Mouse (Mus musculus): ENCODE measurements at regions not wholly inside any gene's neighbourhood (a gene's known extent, or its start where the extent isn't known, plus 50 kb on each side); places are given as distances from the start of the nearest gene placed in this dataset.

GRCm38 (mm10) chr12:109881108-109881507, 281.0 kb upstream of the Rtl1 start:
- intact Hi-C loops (cut with DNase I): no loop called here

GRCm38 (mm10) chr12:109891206-109891605, 291.1 kb upstream of the Rtl1 start:
- intact Hi-C loops (cut with DNase I): no loop called here

GRCm38 (mm10) chr12:109892834-109893233, 292.7 kb upstream of the Rtl1 start:
- intact Hi-C loops (cut with DNase I): no loop called here

DNA sequence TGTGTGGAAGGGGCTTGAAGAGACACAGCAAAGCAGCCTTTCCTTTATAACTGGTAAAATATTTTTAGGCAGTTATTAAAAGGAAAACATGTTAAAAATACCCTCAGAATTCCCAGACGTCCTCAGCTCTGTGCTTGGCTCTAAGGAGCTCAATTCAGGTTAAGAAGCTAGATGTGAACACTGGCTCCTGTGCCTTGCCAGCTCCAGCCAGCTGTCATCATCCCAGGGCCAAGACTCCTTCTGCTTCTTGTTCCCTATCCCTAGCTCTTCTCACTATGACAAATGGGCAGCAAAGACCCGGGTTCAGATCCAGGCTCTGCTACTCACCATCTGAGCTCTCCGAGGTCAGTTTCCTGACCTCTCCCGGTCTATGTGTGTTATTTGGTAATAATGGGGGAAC, 293.5 kb upstream of the Rtl1 start:
- intact Hi-C loops (cut with DNase I): no loop called here

DNA sequence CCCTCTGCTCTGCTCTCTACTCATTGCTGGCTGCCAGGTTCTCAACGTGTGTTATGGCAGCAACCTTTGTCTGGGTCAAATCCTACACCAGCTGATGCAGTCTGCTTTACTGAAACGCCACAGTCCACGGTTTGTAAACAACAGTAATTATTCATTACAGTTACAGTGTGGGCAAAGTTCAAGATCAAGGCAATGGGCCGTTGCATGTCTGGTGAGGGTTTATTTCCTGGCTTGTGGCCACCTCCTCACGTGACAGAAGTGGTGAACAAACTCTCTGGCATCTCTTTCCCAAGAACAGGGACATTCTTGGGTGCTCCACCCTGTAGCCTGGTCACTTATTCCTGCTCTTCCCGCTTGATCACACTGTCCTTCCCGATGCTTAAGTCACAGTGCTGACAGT, 295.3 kb upstream of the Rtl1 start:
- intact Hi-C loops (cut with DNase I): no loop called here

DNA sequence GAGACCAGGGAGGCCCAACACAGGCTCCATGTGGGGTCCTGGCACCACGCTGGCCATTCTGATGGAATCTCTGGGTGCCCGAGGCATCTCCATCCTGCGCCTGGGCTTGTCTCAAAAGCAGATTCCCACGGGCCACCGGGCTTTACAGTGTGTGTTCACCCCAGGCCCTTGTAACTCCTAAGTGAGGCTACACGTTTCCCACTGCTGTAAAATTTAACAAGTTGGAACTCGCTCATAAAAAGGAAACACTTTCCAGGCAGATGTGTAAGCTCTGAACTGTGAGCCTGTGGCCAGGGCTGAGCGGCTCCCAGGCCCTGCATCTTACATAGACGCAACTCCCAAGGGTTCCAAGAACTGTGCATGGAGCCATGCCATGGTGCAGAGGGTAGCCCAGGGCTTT, 296.3 kb upstream of the Rtl1 start:
- intact Hi-C loops (cut with DNase I): no loop called here

- intact Hi-C loops (cut with DNase I): no loop called here
Measured at GRCm38 (mm10) chr12:109896906-109897305, 296.8 kb upstream of the Rtl1 start.

DNA sequence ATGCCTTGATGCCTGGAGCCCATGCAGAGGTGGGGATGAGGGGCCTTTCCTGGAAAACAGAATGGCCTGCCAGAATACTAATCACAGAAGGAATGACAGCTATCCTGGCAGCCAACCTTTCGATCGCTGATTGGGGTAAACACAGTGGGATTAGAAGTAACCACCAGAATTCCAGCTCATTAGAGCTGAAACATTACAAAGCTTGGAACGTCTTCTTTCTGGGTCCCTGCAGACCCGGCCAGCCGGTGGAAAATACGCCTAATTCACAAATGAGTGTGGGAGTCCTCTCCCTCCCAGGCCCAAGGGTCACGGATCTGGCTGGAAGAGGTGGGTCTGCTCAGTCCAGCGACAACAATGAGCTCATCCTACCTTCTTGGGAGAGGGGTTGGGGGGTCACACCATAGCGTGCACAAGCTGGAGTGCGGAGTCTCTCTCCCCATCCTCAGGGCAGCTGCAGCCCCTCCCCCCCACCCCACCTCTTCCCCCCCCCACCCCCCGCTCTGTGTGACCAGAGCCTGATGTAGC, 297.8 kb upstream of the Rtl1 start:
- intact Hi-C loops (cut with DNase I): no loop called here

DNA sequence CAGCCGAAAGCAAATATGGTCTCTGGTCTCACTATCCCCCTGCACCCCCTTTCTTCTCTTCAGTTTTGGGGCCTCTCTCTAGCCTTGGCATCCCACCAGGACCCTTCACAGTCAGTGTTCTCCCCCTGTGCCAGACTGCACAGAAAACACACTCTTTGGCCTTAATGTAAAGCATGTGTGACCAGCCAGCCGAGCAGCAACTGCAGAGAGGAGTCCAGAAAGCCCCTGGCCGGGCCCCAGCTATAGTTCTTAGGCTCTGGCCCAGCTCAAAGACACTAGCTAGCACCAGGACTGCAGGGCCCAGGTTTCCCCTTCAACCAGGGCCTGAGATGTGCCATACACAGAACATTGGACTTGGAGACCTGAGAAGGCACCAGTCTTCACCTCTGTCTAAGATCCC, 299.3 kb upstream of the Rtl1 start:
- intact Hi-C loops (cut with DNase I): no loop called here

GRCm38 (mm10) chr12:109910966-109911495, 310.9 kb upstream of the Rtl1 start:
- intact Hi-C loops (cut with DNase I): no loop called here

- intact Hi-C loops (cut with DNase I): no loop called here
Measured at GRCm38 (mm10) chr12:109911506-109911905, 311.4 kb upstream of the Rtl1 start.

- intact Hi-C loops (cut with DNase I): no loop called here
Measured at GRCm38 (mm10) chr12:109917761-109918160, 317.6 kb upstream of the Rtl1 start.

- intact Hi-C loops (cut with DNase I): no loop called here
Measured at GRCm38 (mm10) chr12:109918901-109919300, 318.8 kb upstream of the Rtl1 start.

DNA sequence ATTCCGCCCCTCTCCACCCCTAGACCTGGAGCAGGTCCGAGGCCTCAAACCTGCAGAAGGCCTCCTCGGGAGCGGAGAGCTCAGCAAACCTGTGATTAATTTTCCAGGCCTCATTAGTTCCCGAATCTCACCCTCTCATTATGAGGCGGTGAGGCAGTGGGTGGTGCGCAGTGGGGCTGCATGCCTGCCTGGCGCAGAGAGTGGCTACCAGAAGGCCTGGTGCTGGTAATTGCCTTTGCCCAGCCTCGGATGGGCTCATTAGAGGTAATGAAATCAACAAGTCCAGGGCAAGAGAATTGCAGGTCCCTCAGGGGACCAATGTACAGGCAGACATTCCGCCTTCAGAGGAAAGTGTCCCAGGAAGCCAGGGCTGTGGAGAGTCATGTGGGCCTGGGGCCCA, 322.0 kb upstream of the Rtl1 start:
- intact Hi-C loops (cut with DNase I): no loop called here

GRCm38 (mm10) chr12:109925866-109926265, 325.7 kb upstream of the Rtl1 start:
- intact Hi-C loops (cut with DNase I): no loop called here

DNA sequence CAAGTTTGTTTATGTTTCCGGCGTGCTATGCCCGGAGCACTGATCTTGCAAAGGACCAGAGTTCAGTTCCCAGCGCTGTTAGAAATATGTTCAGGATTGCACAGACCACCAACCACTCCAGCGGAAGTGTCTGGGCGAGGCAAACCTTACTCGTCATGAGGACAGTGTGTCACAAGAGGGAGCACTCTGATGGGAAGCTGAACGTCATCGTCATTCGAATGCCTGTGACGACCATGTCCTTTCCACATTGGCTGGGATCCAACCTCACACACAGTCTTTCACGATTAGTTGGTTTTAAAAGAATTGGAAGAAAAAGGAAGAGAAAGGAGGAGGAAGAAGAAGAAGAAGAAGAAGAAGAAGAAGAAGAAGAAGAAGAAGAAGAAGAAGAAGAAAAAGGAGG, 326.5 kb upstream of the Rtl1 start:
- intact Hi-C loops (cut with DNase I): no loop called here

- intact Hi-C loops (cut with DNase I): no loop called here
Measured at GRCm38 (mm10) chr12:109946179-109946578, 332.7 kb upstream of the Dio3 start.

DNA sequence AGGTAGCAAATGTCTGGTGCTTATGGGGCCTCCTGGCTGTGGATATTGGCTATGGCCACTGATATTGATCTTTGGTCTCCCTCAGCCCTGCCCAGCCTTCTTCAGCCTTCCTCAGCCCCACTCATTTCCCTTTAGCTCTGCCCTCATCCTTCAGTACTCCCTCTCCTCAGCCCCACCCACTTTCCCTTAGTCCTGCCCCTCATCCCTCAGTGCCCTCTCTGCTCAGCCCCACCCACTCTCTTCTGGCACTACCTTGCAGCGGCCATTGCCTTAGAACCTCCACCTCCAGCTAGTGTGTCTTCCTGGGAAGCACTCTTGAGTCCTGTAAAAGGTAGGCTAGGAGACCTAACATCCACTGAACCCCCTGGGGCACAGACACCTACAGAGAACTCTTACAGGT, 331.9 kb upstream of the Dio3 start:
- intact Hi-C loops (cut with DNase I): no loop called here

DNA sequence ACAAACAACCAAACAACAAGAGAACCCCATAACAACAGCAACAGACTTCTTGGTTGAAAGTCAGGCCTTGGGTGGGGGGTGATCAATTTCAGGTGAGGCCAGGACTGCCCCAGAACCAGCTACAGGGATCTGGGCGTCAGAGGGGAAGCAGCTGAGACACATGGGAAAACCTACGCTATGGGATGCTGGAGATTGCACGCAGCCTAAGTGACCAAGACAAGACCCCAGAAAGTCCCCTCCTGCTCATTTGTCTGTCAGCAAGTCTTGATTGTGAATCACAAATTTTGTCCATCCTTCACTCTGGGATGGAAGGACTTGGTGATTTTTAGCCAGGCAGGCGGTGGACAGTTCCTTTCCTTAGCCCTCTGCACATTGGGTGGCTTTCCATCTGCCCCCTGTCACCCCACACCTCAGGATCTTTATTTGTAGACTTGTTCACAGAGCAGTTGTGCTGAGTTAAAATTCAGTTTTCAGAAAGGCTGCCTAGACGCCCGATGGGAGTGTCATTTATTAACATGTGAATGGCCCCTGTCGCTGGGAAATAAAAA, 330.9 kb upstream of the Dio3 start:
- intact Hi-C loops (cut with DNase I): no loop called here

DNA sequence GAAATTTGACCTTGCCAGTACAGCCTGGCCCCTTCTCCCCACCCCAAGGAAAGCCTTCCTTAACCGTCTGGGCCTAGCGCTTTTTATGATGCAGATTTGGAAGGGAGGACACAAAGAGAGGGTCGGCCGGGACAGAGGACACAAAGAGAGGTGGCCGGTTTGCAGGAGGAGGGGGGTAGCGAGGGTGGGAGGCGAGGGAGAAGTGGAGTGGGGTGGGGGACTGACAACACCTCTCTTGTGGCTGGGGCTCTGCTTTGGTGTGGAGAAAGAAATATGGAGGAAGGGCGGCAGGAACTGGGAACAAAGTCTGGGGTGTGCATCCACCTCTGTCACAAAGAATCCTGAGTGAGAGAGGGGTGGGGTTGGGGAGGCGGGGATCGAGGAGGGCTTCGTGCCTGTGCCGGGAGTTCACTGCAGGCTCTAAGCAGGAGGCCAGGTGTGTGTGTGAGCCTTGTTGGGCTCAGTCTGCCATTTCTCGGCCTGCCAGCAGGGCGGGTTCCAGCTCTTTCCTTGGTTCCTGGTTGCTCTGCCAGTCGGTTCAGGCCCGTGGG, 330.4 kb upstream of the Dio3 start:
- intact Hi-C loops (cut with DNase I): no loop called here

DNA sequence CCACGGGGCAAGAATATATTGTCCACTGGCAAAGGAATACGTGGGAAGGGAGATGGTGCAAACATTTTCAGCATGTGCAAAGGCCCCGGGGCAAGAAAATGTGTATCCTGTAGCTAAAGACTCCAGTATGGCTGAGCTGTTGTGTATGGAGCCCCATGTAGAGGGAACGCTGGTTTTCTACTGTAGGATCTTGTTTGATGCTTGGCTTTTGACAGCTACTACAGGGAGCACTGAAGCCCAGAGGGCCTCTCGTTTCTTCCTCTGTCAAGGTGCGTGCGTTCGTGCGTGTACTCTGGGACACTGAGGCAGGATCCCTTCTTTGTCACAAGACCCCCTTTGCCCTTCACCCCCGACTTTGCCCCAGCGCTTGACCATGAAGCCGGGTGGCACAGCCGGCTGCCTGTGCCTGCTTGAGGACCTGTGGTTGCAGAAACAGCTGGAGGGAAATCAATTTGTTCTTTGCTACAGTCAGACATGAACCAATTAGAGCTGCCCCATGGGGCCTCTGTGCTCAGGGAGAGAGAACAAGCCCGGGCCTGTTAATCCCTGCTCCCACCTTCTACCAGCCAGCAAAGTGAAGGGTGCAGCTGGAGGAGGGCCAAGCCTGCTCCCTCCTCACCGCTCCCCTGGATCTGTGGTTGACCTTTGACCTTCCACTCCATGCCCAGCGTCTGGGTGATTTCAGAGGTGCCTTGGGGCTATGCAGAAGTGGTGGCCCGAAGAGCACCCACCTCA, 329.5 kb upstream of the Dio3 start:
- intact Hi-C loops (cut with DNase I): no loop called here

DNA sequence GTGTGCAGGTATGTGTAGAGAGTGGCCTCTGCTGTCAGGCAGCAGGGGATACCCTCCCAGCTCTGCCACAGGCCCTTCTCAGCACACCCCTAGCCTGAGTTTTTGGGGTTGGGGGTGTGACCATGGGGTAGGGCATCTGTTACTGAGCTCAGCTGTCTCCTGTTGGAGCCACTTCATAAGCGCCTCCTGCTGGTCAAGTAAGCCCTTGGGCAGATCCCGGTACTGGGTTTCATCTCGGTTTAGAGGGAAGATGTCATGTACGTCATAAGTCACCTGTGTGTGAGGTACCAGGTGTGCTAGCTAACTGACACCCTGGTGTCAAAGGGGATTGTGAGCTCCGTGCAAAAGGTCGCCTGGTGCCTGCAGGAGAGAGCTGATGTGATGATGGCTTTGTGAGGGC, 328.2 kb upstream of the Dio3 start:
- intact Hi-C loops (cut with DNase I): loop anchor here (10.0 kb wide), 1 partner anchor 196 kb away; no protein-coding TSS in a partner anchor

Measured in adrenal gland (tissue).